Mouse (Mus musculus): Measurements from ENCODE around the gene Nxpe4. TPM values are rescaled to one million over a fixed set of nuclear protein-coding genes. Genes with fewer than 3 reads are reported as not detected.
"Not testable (repeated sequence)": the region's sequence is repeated elsewhere in the genome, so short reads cannot be mapped to it uniquely, and the experiment has no call there.

Nxpe4 gene
- 8.5 and 9.0 TPM in 2 replicates for polyA plus RNA-seq (2015; fragmentation: Nextera tagmentation; extraction: Ambion mirVana)

GRCm38 (mm10) chr9:48161505-48162192 is at the start of gene Nxpe4:
Gene Nxpe4 (plus strand): TSS chr9:48162023.
- H3K4me1 ChIP-seq, result peaks cover 12% of the 10 kb centered on the region
- H3K4me2 ChIP-seq, result peak within 1 kb of the TSS; percentile 59
- H3K4me3 ChIP-seq (replicated peaks), result peak within 1 kb of the TSS; percentile 46
- no peaks in the 10 kb centered on the region for H3K36me3 ChIP-seq
- H3K9me3 ChIP-seq (replicated peaks), result no peaks in the 10 kb centered on the region
- no peak within 1 kb of the TSS for H3K27ac ChIP-seq (replicated peaks)
- 31% methylated on average over 12 of the region's 12 CpGs for WGBS
- H3K9ac ChIP-seq (replicated peaks), result peak within 1 kb of the TSS; percentile 37; the same call in 1 of the 2 replicates
- peak; percentile 41; the same call in 1 of the 2 replicates for ATAC-seq (ENCODE audit: low FRiP score)
- H3K27me3 ChIP-seq (replicated peaks), result no peaks in the 10 kb centered on the region

GRCm38 (mm10) chr9:48126815-48127214 is 35.0 kb upstream of the Nxpe4 start:
- H3K36me3 ChIP-seq, result no peaks in the 10 kb centered on the region
- 51% methylated on average over 3 of the region's 3 CpGs for WGBS
- no peak overlapping the region for H3K9ac ChIP-seq (replicated peaks)
- no peaks in the 10 kb centered on the region for H3K9me3 ChIP-seq (replicated peaks)
- H3K4me1 ChIP-seq, result peaks cover 3% of the 10 kb centered on the region; the same call in 1 of the 2 replicates
- H3K27me3 ChIP-seq (replicated peaks), result no peaks in the 10 kb centered on the region
- H3K4me2 ChIP-seq, result no peak overlapping the region
- no peak overlapping the region for H3K27ac ChIP-seq (replicated peaks)
- no peak for ATAC-seq (ENCODE audit: low FRiP score)
- H3K4me3 ChIP-seq (replicated peaks), result no peak overlapping the region

GRCm38 (mm10) chr9:48137507-48137906 is 24.3 kb upstream of the Nxpe4 start:
- no peaks in the 10 kb centered on the region for H3K36me3 ChIP-seq
- H3K27me3 ChIP-seq (replicated peaks), result no peaks in the 10 kb centered on the region
- peaks cover 11% of the 10 kb centered on the region for H3K4me1 ChIP-seq
- H3K27ac ChIP-seq (replicated peaks), result no peak overlapping the region
- H3K9me3 ChIP-seq (replicated peaks), result no peaks in the 10 kb centered on the region
- H3K4me2 ChIP-seq, result no peak overlapping the region
- H3K9ac ChIP-seq (replicated peaks), result no peak overlapping the region
- 55% methylated on average over 3 of the region's 3 CpGs for WGBS
- no peak for ATAC-seq (ENCODE audit: low FRiP score)
- no peak overlapping the region for H3K4me3 ChIP-seq (replicated peaks)

GRCm38 (mm10) chr9:48140485-48141411 is 21.1 kb upstream of the Nxpe4 start:
- H3K4me1 ChIP-seq, result peaks cover 11% of the 10 kb centered on the region
- H3K4me3 ChIP-seq (replicated peaks), result no peak overlapping the region
- H3K9ac ChIP-seq (replicated peaks), result no peak overlapping the region
- H3K9me3 ChIP-seq (replicated peaks), result no peaks in the 10 kb centered on the region
- no peak for ATAC-seq (ENCODE audit: low FRiP score)
- H3K36me3 ChIP-seq, result no peaks in the 10 kb centered on the region
- no peak overlapping the region; the same call in 1 of the 2 replicates for H3K27ac ChIP-seq (replicated peaks)
- no peak overlapping the region for H3K4me2 ChIP-seq
- H3K27me3 ChIP-seq (replicated peaks), result no peaks in the 10 kb centered on the region
- WGBS, result 16% methylated on average over 8 of the region's 8 CpGs

GRCm38 (mm10) chr9:48142646-48143045 is 19.2 kb upstream of the Nxpe4 start:
- Histone ChIP-seq H3K4me3 (replicated peaks) (no peak overlapping the region), H3K36me3 (no peaks in the 10 kb centered on the region), H3K9me3 (replicated peaks) (no peaks in the 10 kb centered on the region), H3K27me3 (replicated peaks) (no peaks in the 10 kb centered on the region), H3K4me1 (peaks cover 19% of the 10 kb centered on the region), H3K27ac (replicated peaks) (no peak overlapping the region), H3K9ac (replicated peaks) (no peak overlapping the region), H3K4me2 (no peak overlapping the region)
- no peak for ATAC-seq (ENCODE audit: low FRiP score)
- 84% methylated on average over 6 of the region's 6 CpGs for WGBS

GRCm38 (mm10) chr9:48146761-48147160 is 15.1 kb upstream of the Nxpe4 start:
- H3K36me3 ChIP-seq, result no peaks in the 10 kb centered on the region
- 93% methylated on average over 3 of the region's 3 CpGs for WGBS
- no peak overlapping the region for H3K27ac ChIP-seq (replicated peaks)
- no peak for ATAC-seq (ENCODE audit: low FRiP score)
- no peak overlapping the region for H3K9ac ChIP-seq (replicated peaks)
- H3K4me3 ChIP-seq (replicated peaks), result no peak overlapping the region
- H3K27me3 ChIP-seq (replicated peaks), result no peaks in the 10 kb centered on the region; the same call in 1 of the 2 replicates
- no peak overlapping the region for H3K4me2 ChIP-seq
- no peaks in the 10 kb centered on the region for H3K9me3 ChIP-seq (replicated peaks)
- peaks cover 8% of the 10 kb centered on the region; the same call in 1 of the 2 replicates for H3K4me1 ChIP-seq

- not testable (repeated sequence) for H3K4me3 ChIP-seq (replicated peaks); H3K27me3 ChIP-seq (replicated peaks); H3K27ac ChIP-seq (replicated peaks); H3K36me3 ChIP-seq; H3K9me3 ChIP-seq (replicated peaks); H3K4me2 ChIP-seq; H3K9ac ChIP-seq (replicated peaks); ATAC-seq (ENCODE audit: low FRiP score)
- 61% methylated on average over 6 of the region's 6 CpGs for WGBS
- H3K4me1 ChIP-seq, result peaks cover 12% of the 10 kb centered on the region
Observed at GRCm38 (mm10) chr9:48166531-48166930, 4.7 kb downstream of the Nxpe4 start.

- ATAC-seq (ENCODE audit: low FRiP score), result no peak
- no peak overlapping the region for H3K9ac ChIP-seq (replicated peaks)
- WGBS, result 67% methylated on average over 1 of the region's 1 CpGs
- H3K4me1 ChIP-seq, result no peaks in the 10 kb centered on the region
- H3K4me2 ChIP-seq, result no peak overlapping the region
- no peaks in the 10 kb centered on the region for H3K27me3 ChIP-seq (replicated peaks)
- no peaks in the 10 kb centered on the region for H3K36me3 ChIP-seq
- no peak overlapping the region for H3K4me3 ChIP-seq (replicated peaks)
- H3K27ac ChIP-seq (replicated peaks), result no peak overlapping the region
- H3K9me3 ChIP-seq (replicated peaks), result no peaks in the 10 kb centered on the region
Observed at GRCm38 (mm10) chr9:48176764-48177163, 14.9 kb downstream of the Nxpe4 start.

- Histone ChIP-seq H3K9me3 (replicated peaks) (no peaks in the 10 kb centered on the region), H3K4me2 (no peak overlapping the region), H3K27me3 (replicated peaks) (no peaks in the 10 kb centered on the region), H3K4me1 (peaks cover 28% of the 10 kb centered on the region), H3K27ac (replicated peaks) (no peak overlapping the region), H3K4me3 (replicated peaks) (no peak overlapping the region), H3K36me3 (no peaks in the 10 kb centered on the region), H3K9ac (replicated peaks) (no peak overlapping the region)
- ATAC-seq (ENCODE audit: low FRiP score), result no peak
- 93% methylated on average over 7 of the region's 7 CpGs for WGBS
Observed at GRCm38 (mm10) chr9:48181300-48181699, 19.5 kb downstream of the Nxpe4 start.

- Histone ChIP-seq H3K4me1 (peaks cover 28% of the 10 kb centered on the region), H3K27me3 (replicated peaks) (no peaks in the 10 kb centered on the region), H3K27ac (replicated peaks) (no peak overlapping the region), H3K4me2 (peak overlapping the region; percentile 1; the same call in 1 of the 2 replicates), H3K9ac (replicated peaks) (no peak overlapping the region), H3K9me3 (replicated peaks) (no peaks in the 10 kb centered on the region), H3K4me3 (replicated peaks) (no peak overlapping the region), H3K36me3 (no peaks in the 10 kb centered on the region)
- ATAC-seq (ENCODE audit: low FRiP score), result no peak
- 13% methylated on average over 7 of the region's 7 CpGs for WGBS
Observed at GRCm38 (mm10) chr9:48182718-48183414, 21.0 kb downstream of the Nxpe4 start.

GRCm38 (mm10) chr9:48184319-48184718 is 22.5 kb downstream of the Nxpe4 start:
- Histone ChIP-seq H3K4me3 (replicated peaks) (no peak overlapping the region), H3K4me2 (no peak overlapping the region), H3K4me1 (peaks cover 28% of the 10 kb centered on the region), H3K9ac (replicated peaks) (no peak overlapping the region), H3K27me3 (replicated peaks) (no peaks in the 10 kb centered on the region), H3K9me3 (replicated peaks) (no peaks in the 10 kb centered on the region), H3K36me3 (no peaks in the 10 kb centered on the region), H3K27ac (replicated peaks) (no peak overlapping the region)
- WGBS, result 50% methylated on average over 7 of the region's 7 CpGs
- ATAC-seq (ENCODE audit: low FRiP score), result no peak; the same call in 1 of the 2 replicates
